Mouse (Mus musculus): Measurements from ENCODE around the gene Kdelr3.

Gene Kdelr3

DNA sequence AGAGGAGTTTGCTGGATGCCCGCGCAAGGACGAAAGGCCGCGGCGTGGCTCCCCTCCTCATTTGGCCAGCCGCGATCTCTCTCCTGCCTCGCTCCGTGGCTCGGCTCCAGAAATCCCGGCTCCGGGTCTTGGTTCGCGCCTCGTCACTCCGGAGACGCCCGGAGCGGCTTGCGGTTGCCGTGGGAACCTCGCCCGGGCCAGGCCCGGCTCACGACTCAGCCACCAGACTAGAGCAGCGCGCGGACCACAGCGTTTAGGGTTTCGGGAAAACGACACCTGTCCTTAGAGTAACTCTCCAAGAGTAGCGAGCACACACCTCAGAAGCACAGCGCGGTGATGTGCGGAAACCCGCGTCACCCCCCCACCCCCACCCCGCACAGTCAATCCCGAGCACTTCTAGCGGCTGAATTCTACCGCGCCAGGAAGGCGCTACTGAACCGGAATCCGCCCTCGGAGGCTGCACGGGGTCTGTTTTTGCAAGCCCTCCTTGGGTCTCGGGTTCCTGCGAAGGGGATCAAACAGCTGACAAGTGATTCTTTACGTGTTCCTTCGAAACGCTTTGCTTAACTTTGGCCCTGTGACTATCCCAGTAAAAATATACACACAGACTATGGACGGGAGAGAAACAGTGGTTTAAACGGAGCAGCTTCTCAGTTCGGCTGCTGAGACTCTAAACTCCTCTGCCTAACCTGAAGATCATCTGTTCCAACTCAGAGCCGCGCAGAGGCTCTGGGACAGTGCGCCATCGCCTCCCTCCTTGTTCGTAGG is 4.5 kb upstream of the Kdelr3 start:
- DNase-seq (ENCODE audit: low spot score): peak; percentile 57

DNA sequence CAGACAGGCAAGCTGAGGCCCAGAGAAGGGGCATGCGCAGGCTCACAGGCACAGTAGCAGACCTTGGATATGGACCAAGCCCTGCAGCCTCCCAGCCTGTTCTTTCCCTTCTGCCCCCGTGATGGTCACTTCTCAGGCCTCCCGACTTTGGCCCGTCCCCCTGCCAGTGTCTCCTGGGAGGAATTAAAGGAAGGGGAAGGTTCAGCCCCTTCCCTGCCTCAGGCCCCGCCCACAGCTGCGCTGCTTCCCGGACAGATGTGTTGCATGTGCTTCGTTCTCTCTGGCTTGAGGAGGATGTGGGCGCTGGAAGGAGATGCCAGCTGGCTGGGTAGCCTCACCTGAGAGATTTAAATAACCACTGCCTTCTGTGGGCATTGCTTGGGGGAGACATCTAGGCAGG is 2.3 kb upstream of the Kdelr3 start:
- DNase-seq (ENCODE audit: low spot score): no peak

DNA sequence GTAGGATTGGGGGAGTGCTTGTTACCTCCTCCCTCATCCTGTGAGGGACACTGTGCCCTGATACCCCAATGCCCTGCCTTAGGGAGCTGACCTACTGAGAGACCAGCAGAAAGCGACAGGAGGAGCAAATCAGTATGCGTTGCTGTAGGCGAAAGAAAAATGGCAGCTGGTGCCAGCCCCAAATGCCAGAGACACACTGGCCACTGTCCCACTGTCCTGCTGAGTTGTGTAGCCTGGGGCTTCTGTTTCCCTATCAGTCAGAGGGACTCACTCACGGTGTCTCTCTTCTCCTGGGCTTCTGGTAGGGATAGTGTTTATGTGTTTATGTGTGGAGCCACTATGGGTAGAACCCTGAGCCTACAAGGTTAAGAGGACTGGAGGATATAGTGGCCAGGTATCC is 1.5 kb downstream of the Kdelr3 start:
- no peak for DNase-seq (ENCODE audit: low spot score)

DNA sequence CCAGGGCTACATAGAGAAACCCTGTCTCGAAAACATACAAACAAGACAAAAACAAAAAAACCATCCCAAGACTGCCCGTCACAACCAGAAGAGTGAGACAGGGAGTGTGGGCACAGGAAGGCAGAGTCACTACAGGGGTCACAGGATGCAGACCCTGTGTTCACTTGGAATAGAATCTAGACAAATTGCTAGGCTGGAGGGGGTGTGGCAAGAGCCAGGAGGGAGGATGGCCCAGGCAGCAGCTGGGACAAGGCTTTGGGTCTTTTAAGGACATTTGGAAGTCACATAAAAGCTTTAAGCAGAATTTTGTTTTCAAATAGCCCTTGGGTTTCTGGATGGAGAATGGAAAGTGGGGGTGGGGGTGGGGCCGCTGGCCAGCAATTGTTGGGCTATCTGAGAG is 2.4 kb downstream of the Kdelr3 start:
- no peak for DNase-seq (ENCODE audit: low spot score)

GRCm38 (mm10) chr15:79519400-79520220 is 3.4 kb downstream of the Kdelr3 start:
- no peak for DNase-seq (ENCODE audit: low spot score)

GRCm38 (mm10) chr15:79525564-79525963 is 9.4 kb downstream of the Kdelr3 start:
- DNase-seq (ENCODE audit: low spot score): no peak

DNA sequence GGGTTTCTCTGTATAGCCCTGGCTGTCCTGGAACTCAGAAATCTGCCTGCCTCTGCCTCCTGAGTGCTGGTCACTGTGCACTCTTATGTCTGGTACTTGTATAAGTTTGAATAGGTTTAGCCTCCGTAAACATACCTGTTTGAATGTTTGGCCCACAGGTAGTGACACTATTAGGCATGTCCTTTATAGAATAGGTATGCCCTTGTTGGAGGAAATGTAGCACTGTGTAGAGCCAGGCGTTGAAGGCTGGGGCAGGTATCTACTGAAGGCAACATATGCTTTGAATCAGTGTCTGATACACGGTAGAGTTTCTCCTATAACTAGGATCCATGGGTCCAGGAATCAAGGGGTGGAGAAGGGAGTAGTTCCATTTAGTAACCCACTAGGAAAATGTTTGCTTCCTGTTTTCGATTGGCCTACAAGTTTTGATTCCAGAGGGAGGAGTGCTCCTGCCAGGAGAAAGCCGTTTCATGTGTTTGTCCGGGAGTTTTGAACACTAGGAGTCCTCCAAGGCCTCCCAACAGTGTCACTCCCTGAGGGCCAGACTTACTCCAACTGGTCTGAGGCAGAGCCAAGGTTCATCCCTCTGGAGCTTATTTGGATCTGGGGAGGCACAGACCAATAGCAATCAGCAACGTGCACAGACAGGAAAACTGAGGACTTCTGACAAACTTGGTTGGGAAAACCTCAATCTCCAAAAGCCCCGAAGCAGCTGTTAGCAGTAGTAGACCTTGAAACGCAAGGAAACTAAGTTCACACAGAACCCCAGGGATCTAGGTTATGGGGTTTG is 10.0 kb downstream of the Kdelr3 start:
- no peak for DNase-seq (ENCODE audit: low spot score)

DNA sequence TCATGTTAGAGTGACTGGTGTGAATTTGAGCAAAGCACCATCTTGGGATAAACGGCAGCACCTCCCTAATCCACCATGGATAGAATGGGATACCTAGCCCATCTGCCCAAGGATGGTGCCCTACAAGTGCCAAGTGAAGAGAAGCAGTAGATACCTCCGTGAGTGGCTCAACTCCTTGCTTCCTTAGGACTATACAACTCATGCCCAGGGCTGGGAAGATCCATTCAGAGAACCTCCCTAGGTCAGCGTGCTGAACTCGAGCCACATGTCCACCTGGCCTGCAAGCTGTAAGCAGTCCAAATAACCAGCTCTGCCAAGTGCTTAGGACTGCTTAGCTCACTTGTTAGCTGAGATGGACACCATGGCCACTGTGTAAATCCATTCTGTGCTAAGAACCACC is 11.0 kb downstream of the Kdelr3 start:
- DNase-seq (ENCODE audit: low spot score): no peak

DNA sequence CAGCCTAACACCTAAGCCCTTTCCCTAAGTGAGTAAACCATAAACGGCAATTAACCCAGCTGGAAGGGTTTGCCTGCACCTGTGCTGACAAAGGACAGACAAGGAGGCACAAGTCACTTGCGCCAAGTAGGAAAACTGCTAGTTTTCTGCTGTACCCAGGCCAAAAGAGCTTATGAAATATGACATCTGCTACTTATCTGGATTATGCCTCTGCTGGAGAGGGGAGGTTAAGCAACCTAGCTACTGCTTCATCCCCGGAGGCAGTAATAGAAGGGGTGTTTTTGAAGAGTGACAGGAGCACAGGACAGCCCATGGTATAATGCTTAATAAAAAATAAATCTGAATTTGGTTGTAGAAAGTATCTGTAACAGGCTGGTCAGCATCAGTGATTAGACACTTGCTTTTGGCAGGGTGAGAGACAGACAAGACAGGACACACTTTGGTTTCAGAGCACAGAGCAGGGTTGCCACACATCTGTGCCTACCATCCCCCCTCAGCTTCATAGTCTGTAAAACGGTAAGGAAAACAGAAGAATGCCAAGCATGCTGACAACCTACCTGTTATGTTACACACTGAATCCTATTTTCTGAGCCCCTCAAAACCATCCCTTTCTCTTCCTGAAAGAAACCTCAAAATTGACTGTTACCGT is 11.9 kb downstream of the Kdelr3 start:
- DNase-seq (ENCODE audit: low spot score): no peak

GRCm38 (mm10) chr15:79529935-79530334 is 13.7 kb downstream of the Kdelr3 start:
- no peak for DNase-seq (ENCODE audit: low spot score)

GRCm38 (mm10) chr15:79533796-79534195 is 17.6 kb downstream of the Kdelr3 start:
- no peak for DNase-seq (ENCODE audit: low spot score)

DNA sequence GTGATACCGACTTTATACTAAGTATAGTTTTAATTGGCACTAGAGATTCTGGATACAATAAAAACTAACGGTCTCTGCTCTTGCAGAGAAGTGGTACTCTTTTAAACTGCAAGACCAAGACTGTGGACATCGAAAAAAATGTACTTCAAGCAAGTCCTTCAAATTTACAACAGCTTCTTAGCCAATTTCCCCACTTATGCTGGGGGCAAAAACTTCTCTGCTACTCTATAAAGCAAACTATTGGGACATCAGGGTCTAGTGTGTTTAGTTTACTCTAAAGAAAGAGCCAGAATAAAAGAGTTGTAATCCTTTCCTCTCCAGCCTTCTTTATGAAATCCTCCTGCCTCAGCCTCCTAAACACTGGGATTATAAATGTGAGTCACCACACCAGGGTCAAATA is 27.8 kb downstream of the Kdelr3 start:
- DNase-seq (ENCODE audit: low spot score): no peak

DNA sequence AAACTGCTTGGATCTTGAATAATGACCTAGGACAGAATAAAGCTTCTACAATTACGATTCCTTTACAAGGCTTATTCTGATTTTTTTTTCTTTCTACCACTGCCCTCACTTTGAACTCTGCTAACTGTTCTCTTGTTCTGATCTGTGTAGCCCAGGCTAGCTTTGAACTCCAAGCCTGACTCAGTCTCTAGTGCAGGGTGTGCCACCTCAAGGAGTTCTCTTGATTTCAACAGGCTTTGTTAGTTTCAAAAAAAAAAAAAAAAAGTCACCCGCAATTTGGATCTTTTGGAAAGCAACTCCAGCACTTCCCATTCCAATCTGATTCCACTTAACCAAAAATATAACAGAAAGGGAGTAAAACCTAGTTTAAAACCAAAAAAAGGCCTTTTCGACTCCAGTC is 29.3 kb downstream of the Kdelr3 start:
- no peak for DNase-seq (ENCODE audit: low spot score)

- DNase-seq (ENCODE audit: low spot score): no peak
These were observed 29.7 kb downstream of the Kdelr3 start for GRCm38 (mm10) chr15:79545921-79546399.

DNA sequence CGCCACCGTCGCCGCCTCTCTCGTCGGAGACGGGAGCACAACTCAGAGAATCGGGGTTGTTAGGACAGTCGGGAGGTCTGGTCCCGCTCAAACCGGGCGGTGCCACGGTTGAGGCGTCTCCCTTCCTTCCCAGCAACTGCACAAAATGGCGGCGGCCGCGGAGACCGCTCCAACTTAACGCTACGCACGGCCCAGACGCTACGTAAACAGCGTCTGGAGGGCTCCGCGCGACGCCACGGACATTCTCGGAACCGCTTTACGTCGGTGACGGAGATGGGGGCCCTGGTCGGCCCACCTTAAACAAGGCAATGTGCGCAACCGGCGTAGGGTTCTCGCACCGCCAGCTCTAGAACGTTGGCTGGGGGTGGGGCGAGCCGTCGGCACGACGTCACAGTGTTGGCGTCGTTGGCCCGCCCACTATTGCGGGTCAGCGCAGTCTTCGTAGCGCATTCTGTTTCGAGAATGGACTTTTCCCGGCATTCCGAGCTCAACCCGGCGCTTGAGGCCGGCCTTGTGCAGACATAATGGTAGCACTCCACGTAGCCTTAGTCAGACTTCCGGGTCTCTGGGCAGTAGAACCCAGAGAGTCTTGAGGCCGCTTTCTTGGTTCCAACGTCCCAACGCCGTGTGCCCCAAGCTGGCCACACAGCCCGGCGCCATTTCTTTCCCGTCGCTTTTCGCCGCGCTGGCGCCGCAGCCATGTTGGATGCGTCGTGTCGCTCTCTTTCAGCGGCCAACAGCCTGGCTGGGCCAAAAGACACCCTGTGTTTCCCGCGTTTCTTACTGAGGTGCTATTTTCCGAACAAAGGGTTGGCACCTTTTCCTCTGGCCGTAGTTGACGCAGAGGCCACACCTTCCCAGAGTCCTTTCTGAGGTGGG is 30.4 kb downstream of the Kdelr3 start, which contains the start of gene Ddx17:
Gene Ddx17, minus strand, starts transcription at position 332 of the 879 bp plus-strand sequence.
- DNase-seq (ENCODE audit: low spot score): peak; percentile 94

- no peak for DNase-seq (ENCODE audit: low spot score)
These were observed 31.1 kb downstream of the Kdelr3 start for GRCm38 (mm10) chr15:79547289-79547820.

DNA sequence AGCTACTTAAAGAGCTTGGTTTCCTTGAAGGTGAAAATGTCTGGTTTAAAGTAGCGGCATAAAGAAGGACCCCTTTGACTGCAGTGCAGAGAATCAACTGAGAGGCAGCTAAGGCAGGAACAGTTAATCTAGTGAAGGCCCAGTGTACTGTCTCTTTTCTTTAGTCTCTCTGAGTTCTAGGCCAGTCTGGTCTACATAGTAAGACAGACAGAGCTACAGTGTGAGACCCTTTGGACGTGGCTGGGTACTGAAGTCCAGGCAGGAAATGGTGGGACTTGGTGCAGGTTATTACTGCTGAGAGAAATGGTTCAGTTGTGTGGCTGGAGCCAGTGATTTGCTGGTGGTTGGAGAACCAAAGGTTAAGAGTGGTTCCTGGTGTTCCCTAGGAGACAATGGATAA is 32.0 kb downstream of the Kdelr3 start:
- DNase-seq (ENCODE audit: low spot score): no peak

- DNase-seq (ENCODE audit: low spot score): no peak
These were observed 36.4 kb downstream of the Kdelr3 start for GRCm38 (mm10) chr15:79552566-79552965.

GRCm38 (mm10) chr15:79559649-79560048 is 43.4 kb downstream of the Kdelr3 start:
- no peak for DNase-seq (ENCODE audit: low spot score)

GRCm38 (mm10) chr15:79562417-79562816 is 46.2 kb downstream of the Kdelr3 start:
- no peak for DNase-seq (ENCODE audit: low spot score)

All from urinary bladder, postnatal 10 days (tissue).